Mouse (Mus musculus) liver, adult 2 months (tissue): ENCODE results near the gene Dyx1c1.

Experiments used
- CTCF ChIP-seq: fragments of 200-500 bp; IDR thresholded peaks from 2 replicates; pipeline ENCODE4 v1.5.1; 2011; ENCODE audit warnings: low read depth, low read length, control low read depth
- POLR2A ChIP-seq: fragments of 200-500 bp; IDR thresholded peaks from 2 replicates; pipeline ENCODE4 v1.6.1; 2011; ENCODE audit warnings: low read length, control low read depth; ENCODE audit not compliant: insufficient read depth; ENCODE audit errors: extremely low read depth

DNA sequence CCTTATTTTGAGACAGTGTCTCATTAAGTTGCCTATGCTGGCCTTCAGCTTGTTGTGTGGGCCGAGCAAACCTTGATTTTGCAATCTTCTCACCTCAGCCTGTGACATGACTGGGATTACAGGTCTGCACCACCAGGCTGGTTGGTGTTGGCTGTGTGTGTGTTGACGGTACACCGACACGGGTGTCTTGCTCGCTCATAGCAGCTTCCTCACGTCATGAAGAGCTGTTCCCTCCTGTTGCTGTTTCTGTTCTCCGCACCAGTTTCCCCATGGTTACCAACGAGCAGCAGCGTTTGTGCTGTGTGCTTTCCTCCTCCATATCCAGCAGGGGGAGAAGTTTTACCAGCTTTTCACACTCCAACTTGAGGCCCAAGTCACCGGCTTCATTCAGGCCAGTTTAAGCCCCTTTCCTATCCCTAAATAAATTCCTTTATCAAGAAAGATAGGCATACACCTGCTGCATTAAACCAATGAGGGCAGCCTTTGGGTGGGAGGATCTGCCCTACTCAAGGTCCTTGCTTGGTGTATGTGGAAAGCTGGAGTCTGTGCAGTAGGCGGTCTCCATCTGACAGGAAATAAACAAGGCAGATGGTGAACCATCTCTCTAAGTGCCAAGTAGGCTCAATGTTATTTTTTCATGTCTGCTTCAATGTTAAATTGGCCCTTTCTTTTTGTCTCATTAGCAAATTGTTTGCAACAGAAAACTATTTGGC is 9.9 kb downstream of the Dyx1c1 start:
- TF ChIP-seq CTCF, result peak; percentile 63
- TF ChIP-seq POLR2A, result no peak
